17 mouse cellular contexts compared by ENCODE assay signal in genomic region chr5:43989017-43989416, GRCm38 (mm10). TPM values are rescaled to one million over a fixed set of nuclear protein-coding genes. Genes with fewer than 3 reads are reported as not detected.
DNase-seq lines count a peak whose midpoint lies in the region; ATAC-seq and TF ChIP-seq lines count a peak whose summit lies in the region.
"Had no signal": no experiment of that assay in that cellular context is flagged by ENCODE, and none has a peak within 500 bp of the region (broad histone marks: within the 10 kb centered on the region; RNA-seq: fewer than 3 reads in every experiment).

No protein-coding gene starts in this region.

- no peaks in the 10 kb centered on the region for H3K9me3 ChIP-seq in hindbrain, embryonic 13.5 days
- H3K9me3 ChIP-seq: hindbrain, embryonic 15.5 days; neural tube, embryonic 13.5 days had no signal

- peak; percentile 51 for TF ChIP-seq CTCF in layer of hippocampus, adult 2 months (conservative IDR thresholded peaks at IDR 0.05)

- H3K4me1 ChIP-seq in hindbrain, embryonic 13.5 days (replicated peaks) = no peaks in the 10 kb centered on the region
- H3K4me1 ChIP-seq: hindbrain, embryonic 15.5 days; neural tube, embryonic 13.5 days had no signal

- WGBS in hindbrain, embryonic 13.5 days = 85% methylated on average over 5 of the region's 5 CpGs

- no peaks in the 10 kb centered on the region for H3K27me3 ChIP-seq in hindbrain, embryonic 13.5 days
- H3K27me3 ChIP-seq: hindbrain, embryonic 15.5 days; neural tube, embryonic 13.5 days had no signal

- no peak overlapping the region for H3K4me2 ChIP-seq in hindbrain, embryonic 13.5 days
- H3K4me2 ChIP-seq: hindbrain, embryonic 15.5 days; neural tube, embryonic 13.5 days had no signal

- no peak overlapping the region for H3K9ac ChIP-seq in hindbrain, embryonic 13.5 days
- H3K9ac ChIP-seq: hindbrain, embryonic 15.5 days; neural tube, embryonic 13.5 days had no signal

- no peak for DNase-seq in layer of hippocampus, adult 2 months (ENCODE audit: low spot score in 2 of 2)
- no peak for DNase-seq in layer of hippocampus, adult 9-10 months (ENCODE audit: low spot score)
- DNase-seq in spleen, postnatal 36 days (ENCODE audit: low spot score in 2 of 2) = peak; percentile 7 to 10
- DNase-seq in spleen, postnatal 4 days (ENCODE audit: low spot score in 2 of 2) = no peak
- peak; percentile 9 for DNase-seq in ZHBTc4 (ENCODE audit: low read depth, low spot score)
- no peak for DNase-seq in MN1 (ENCODE audit: low spot score)
- DNase-seq: adrenal gland, postnatal 14 days; cerebellum, postnatal 14 days; retina, postnatal 1 day had no signal

- peak; percentile 34; the same call in 1 of the 2 replicates for ATAC-seq in neutrophil, adult 5-6 weeks (ENCODE audit: extremely low read depth, insufficient number of reproducible peaks, low FRiP score, poor library complexity, severe bottlenecking)
- ATAC-seq in hindbrain, embryonic 13.5 days (ENCODE audit: low FRiP score) = no peak
- ATAC-seq: midbrain, embryonic 16.5 days had no signal

- no peak overlapping the region for H3K4me3 ChIP-seq in layer of hippocampus, adult 2 months
- no peak overlapping the region for H3K4me3 ChIP-seq in hindbrain, embryonic 13.5 days
- H3K4me3 ChIP-seq: hindbrain, embryonic 15.5 days; neural tube, embryonic 13.5 days had no signal

- H3K27ac ChIP-seq in layer of hippocampus, adult 2 months = no peak overlapping the region
- no peak overlapping the region for H3K27ac ChIP-seq in hindbrain, embryonic 13.5 days
- H3K27ac ChIP-seq: hindbrain, embryonic 15.5 days; neural tube, embryonic 13.5 days had no signal

- no peaks in the 10 kb centered on the region for H3K36me3 ChIP-seq in hindbrain, embryonic 13.5 days
- H3K36me3 ChIP-seq: hindbrain, embryonic 15.5 days; neural tube, embryonic 13.5 days had no signal

RNA-seq across cellular contexts. Expression of gene Fgfbp1, which starts 7.4 kb away (rescaled TPM):
- total RNA-seq in layer of hippocampus, adult 2 months (2021) = under 1 TPM; 0.32 to 0.54 TPM
- total RNA-seq in neutrophil, adult 5-6 weeks (2017) = not detected in 2 replicates
- 2.5 and 2.8 TPM in 2 replicates for polyA plus RNA-seq in hindbrain, embryonic 13.5 days (2015; fragmentation: Nextera tagmentation; extraction: Ambion mirVana)
- total RNA-seq: adrenal gland, postnatal 14 days; granulocyte monocyte progenitor cell, adult 5-6 weeks; megakaryocyte, adult 5-6 weeks had no signal
- polyA plus RNA-seq: urinary bladder, adult 2 months had no signal

Comparison
In these comparisons a context has a peak if more than half of its experiments do, and no peak if none do; other contexts are left out.
1. DNase-seq: peak in spleen, postnatal 36 days (2 of 2) and ZHBTc4 (single experiment); none in layer of hippocampus, adult 2 months (0 of 2), layer of hippocampus, adult 9-10 months (single experiment), spleen, postnatal 4 days (0 of 2) and MN1 (single experiment).